Mouse (Mus musculus) spleen, adult 10 weeks (tissue): Measurements from ENCODE around the gene Prkcg. TPM values are rescaled to one million over a fixed set of nuclear protein-coding genes. Genes with fewer than 3 reads are reported as not detected.

Source experiments
- polyA plus RNA-seq: library from polyadenylated mRNA; stranded (reverse); fragments of 350-450 nt; fragmentation: Illumina TruSeq; extraction: RNeasy Lipid Tissue Mini Kit (QIAGEN cat#74804); gene quantifications from one replicate; pipeline ENCODE4 v1.2.3, GENCODE M21; 2015; ENCODE audit warnings: low replicate concordance; ENCODE audit not compliant: insufficient read depth

The Prkcg gene
- 2.2 TPM for polyA plus RNA-seq

DNA sequence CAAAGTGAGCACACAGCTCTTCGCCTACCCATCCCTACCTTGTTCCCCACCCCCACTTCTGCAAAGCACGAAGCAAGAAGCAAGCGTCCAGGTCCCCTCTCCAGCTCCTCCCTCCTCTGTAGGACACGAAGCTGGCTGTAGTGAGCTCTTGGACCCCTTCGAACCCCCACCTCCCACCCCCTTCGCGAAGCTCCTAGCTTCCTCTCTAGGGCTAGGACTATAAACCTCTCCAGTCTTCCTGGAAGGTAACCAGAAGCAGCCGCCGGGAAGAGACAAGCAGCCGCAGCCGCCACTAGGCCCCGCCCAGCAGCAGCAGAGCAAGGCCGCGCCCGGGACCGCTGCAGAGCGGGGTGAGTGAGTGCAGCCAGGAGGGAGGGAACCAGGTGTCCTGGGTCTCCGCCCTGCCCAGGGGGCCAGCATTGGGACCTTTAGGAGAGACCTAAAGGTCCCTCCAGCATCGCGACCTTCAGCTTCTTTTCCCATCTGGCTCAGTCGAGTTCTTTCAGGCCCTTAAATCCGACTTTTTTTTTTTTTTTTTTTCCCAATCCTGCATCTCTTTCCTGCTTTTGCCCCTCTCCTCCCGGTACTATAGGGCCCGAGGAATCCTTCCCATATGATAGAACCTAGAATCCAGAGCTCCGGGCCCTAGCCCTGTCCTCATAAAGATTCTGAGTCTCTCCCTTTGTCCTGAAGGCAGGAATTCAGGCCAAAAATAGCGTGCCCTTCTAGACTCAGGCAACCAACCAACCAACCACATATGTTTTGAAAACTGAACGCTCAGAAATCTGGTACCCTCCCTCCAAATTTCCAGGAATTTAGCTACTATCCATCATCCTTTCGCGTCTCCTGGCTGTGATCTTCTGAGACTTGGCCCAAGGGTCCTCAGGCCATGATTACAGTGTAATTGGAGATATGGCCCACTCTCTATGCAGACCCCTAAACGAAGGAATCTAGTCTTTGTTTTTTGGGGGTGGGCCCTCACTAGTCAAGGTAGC is at the start of gene Prkcg, which contains the start of gene Myadm:
TSS of gene Prkcg (plus strand) at position 204 of the 995 bp plus-strand sequence.
TSS of gene Myadm (plus strand) at position 105 of the 995 bp plus-strand sequence.

DNA sequence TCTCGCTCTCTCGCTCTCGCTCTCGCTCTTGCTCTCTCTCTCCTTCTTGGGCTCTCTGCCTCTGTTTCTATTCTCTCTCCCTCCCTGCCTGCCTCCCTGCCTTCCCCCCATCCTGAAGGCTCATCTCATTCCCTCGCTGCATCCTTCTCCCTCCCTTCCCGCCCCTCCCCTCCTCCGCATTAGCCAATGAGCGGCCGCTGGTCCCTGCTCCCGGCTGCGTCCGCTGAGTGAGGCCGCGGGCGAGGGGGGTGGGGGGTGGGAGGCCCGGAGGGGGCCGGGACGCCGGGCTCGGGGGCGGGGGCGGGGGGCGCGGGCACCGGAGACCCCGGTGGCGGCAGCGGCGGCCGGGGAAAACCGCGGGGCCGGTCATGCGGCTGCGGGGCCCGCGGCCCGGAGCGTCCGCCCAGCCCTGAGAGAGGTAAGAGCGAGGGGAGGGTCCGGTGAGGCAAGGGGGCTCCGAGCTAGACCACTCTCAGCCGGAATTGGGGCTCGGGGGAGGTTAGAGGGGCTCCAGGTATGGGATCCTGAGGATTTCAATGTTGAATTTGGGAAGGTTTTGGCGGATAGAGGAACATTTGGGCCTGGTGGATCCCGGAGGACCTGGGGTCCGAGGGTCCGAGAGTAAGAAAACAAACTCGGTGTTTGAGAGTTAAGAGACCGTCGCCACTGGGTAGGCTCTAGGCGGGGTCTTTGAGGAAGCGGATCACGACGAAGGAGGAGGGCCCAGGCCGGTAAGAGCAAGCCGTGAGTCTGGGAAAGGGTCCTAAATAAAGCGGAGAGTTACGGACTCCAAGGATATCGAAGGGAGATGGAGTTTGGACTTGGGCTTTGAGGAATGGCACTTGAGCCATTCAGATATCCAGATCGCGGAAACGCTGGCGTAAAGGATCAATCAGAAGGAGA is 43.9 kb downstream of the Prkcg start, which contains the start of gene Cacng7:
TSS of gene Cacng7 (plus strand) at position 337 of the 903 bp plus-strand sequence.

Other genes with a start within 250 kb of the Prkcg start
- not detected for gene AU018091, start 120.0 kb upstream of the Prkcg start, polyA plus RNA-seq
- 1.3 TPM for gene Nlrp12, start 39.4 kb upstream of the Prkcg start, polyA plus RNA-seq
- gene Myadm, start 99 bp upstream of the Prkcg start, polyA plus RNA-seq: 102 TPM
- gene Cacng7, start 43.8 kb downstream of the Prkcg start, polyA plus RNA-seq: 1.2 TPM
- gene Cacng8, start 101.5 kb downstream of the Prkcg start, polyA plus RNA-seq: not detected
- not detected for gene Cacng6, start 135.0 kb downstream of the Prkcg start, polyA plus RNA-seq
- gene Tarm1, start 213.4 kb downstream of the Prkcg start, polyA plus RNA-seq: 1.7 TPM